Mouse (Mus musculus) bone marrow, adult 2 months (tissue): ENCODE data around the gene 2010315B03Rik.

ENCODE experiments used
- CTCF ChIP-seq: fragments of 200-500 bp; IDR thresholded peaks from 2 replicates; pipeline ENCODE4 v1.5.1; 2011; ENCODE audit warnings: low read length, control low read depth; ENCODE audit not compliant: control insufficient read depth, insufficient read depth
- POLR2A ChIP-seq: fragments of 200-500 bp; IDR thresholded peaks from 2 replicates; pipeline ENCODE4 v1.6.1; 2011; ENCODE audit warnings: low read depth, mild to moderate bottlenecking, control low read depth, low read length, borderline replicate concordance; ENCODE audit not compliant: control insufficient read depth

DNA sequence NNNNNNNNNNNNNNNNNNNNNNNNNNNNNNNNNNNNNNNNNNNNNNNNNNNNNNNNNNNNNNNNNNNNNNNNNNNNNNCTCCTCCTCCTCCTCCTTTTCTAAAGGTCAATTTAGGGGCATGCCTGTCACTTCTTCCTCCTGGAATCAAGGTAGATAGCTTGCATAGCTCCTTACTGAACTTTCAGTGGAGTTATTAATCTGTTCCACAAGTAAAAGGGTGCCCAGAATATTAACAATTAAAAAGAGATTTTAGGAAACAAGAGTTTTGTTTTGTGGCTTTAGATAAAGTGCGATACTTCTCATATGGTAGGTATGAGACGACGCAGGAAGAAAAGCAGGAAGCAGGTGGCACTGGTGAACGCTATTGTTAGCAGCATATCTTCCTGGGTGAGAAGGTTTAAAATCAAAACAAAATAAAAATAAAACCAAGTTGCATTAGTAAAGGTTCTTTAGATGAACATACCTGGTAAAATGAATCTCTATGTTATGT is 54.4 kb downstream of the 2010315B03Rik start:
- TF ChIP-seq CTCF, result no peak
- TF ChIP-seq POLR2A, result no peak
